Mouse (Mus musculus): ENCODE measurements at regions not wholly inside any gene's neighbourhood (a gene's known extent, or its start where the extent isn't known, plus 50 kb on each side); places are given as distances from the start of the nearest gene placed in this dataset.

GRCm38 (mm10) chr6:133206173-133206572 lies 85.8 kb upstream of the 5530400C23Rik start:
- no peak for TF ChIP-seq CTCF (IDR thresholded peaks at IDR 0.05; ENCODE audit: borderline replicate concordance, control insufficient read depth, extremely low read depth, insufficient read depth, low read length, poor library complexity)
- no peak for TF ChIP-seq POLR2A (IDR thresholded peaks at IDR 0.05; ENCODE audit: control insufficient read depth, extremely low read depth, insufficient read depth, low read length, poor library complexity)
